Mouse (Mus musculus): ENCODE measurements at regions not wholly inside any gene's neighbourhood (a gene's known extent, or its start where the extent isn't known, plus 50 kb on each side); places are given as distances from the start of the nearest gene placed in this dataset.

GRCm38 (mm10) chr12:69101965-69102364, 57.0 kb downstream of the Rps29 start:
- no peak for TF ChIP-seq GATA1 (IDR thresholded peaks at IDR 0.05; ENCODE audit: low read length)

- no peak for TF ChIP-seq GATA1 (IDR thresholded peaks at IDR 0.05; ENCODE audit: low read length)
These were observed 64.1 kb downstream of the Rps29 start for GRCm38 (mm10) chr12:69094856-69095255.

- no peak for TF ChIP-seq GATA1 (IDR thresholded peaks at IDR 0.05; ENCODE audit: low read length)
These were observed 65.8 kb downstream of the Rps29 start for GRCm38 (mm10) chr12:69093073-69093797.

- TF ChIP-seq GATA1 (IDR thresholded peaks at IDR 0.05; ENCODE audit: low read length) = no peak
These were observed 70.9 kb downstream of the Rps29 start for GRCm38 (mm10) chr12:69087928-69088609.

- no peak for TF ChIP-seq GATA1 (IDR thresholded peaks at IDR 0.05; ENCODE audit: low read length)
These were observed 73.3 kb downstream of the Rps29 start for GRCm38 (mm10) chr12:69085522-69086179.

- no peak for TF ChIP-seq GATA1 (IDR thresholded peaks at IDR 0.05; ENCODE audit: low read length)
These were observed 74.3 kb downstream of the Rps29 start for GRCm38 (mm10) chr12:69084656-69085055.

GRCm38 (mm10) chr12:69082051-69082450, 76.9 kb downstream of the Rps29 start:
- no peak for TF ChIP-seq GATA1 (IDR thresholded peaks at IDR 0.05; ENCODE audit: low read length)

- TF ChIP-seq GATA1 (IDR thresholded peaks at IDR 0.05; ENCODE audit: low read length) = no peak
These were observed 119.4 kb downstream of the Rps29 start for GRCm38 (mm10) chr12:69039553-69039952.

- TF ChIP-seq GATA1 (IDR thresholded peaks at IDR 0.05; ENCODE audit: low read length) = no peak
These were observed 135.4 kb downstream of the Rps29 start for GRCm38 (mm10) chr12:69023594-69023993.

- TF ChIP-seq GATA1 (IDR thresholded peaks at IDR 0.05; ENCODE audit: low read length) = no peak
These were observed 142.2 kb downstream of the Rps29 start for GRCm38 (mm10) chr12:69016705-69017306.

- TF ChIP-seq GATA1 (IDR thresholded peaks at IDR 0.05; ENCODE audit: low read length) = no peak
These were observed 153.8 kb downstream of the Rps29 start for GRCm38 (mm10) chr12:69005141-69005540.

GRCm38 (mm10) chr12:69002106-69002505, 156.9 kb downstream of the Rps29 start:
- no peak for TF ChIP-seq GATA1 (IDR thresholded peaks at IDR 0.05; ENCODE audit: low read length)

GRCm38 (mm10) chr12:68997259-68997658, 161.7 kb downstream of the Rps29 start:
- no peak for TF ChIP-seq GATA1 (IDR thresholded peaks at IDR 0.05; ENCODE audit: low read length)

- TF ChIP-seq GATA1 (IDR thresholded peaks at IDR 0.05; ENCODE audit: low read length) = no peak
These were observed 162.2 kb downstream of the Rps29 start for GRCm38 (mm10) chr12:68996740-68997139.

GRCm38 (mm10) chr12:68980640-68981039, 178.3 kb downstream of the Rps29 start:
- TF ChIP-seq GATA1 (IDR thresholded peaks at IDR 0.05; ENCODE audit: low read length) = no peak

- no peak for TF ChIP-seq GATA1 (IDR thresholded peaks at IDR 0.05; ENCODE audit: low read length)
These were observed 178.8 kb downstream of the Rps29 start for GRCm38 (mm10) chr12:68980173-68980572.

All from G1E-ER4 (cell line).